Mouse (Mus musculus) olfactory bulb, adult 2 months (tissue): ENCODE measurements around the gene Hint3. TPM values are rescaled to one million over a fixed set of nuclear protein-coding genes. Genes with fewer than 3 reads are reported as not detected.

ENCODE experiments used
- H3K27ac ChIP-seq: fragments of 200-500 bp; 2 replicates; pipeline ENCODE4 v1.5.1; 2012; ENCODE audit warnings: low read depth, low read length; ENCODE audit not compliant: insufficient read depth
- H3K4me1 ChIP-seq: fragments of 200-500 bp; 2 replicates; pipeline ENCODE4 v1.6.1; 2012; ENCODE audit warnings: low read length; ENCODE audit not compliant: control insufficient read depth, insufficient read depth
- H3K4me3 ChIP-seq: fragments of 200-500 bp; 2 replicates; pipeline ENCODE4 v1.5.1; 2012; ENCODE audit warnings: mild to moderate bottlenecking, low read depth, low read length, moderate library complexity; ENCODE audit not compliant: insufficient read depth
- CTCF ChIP-seq: fragments of 200-500 bp; IDR thresholded peaks from 2 replicates; pipeline ENCODE4 v1.5.1; 2012; ENCODE audit warnings: low read depth, mild to moderate bottlenecking, low read length, moderate library complexity; ENCODE audit not compliant: insufficient read depth
- POLR2A ChIP-seq: fragments of 200-500 bp; IDR thresholded peaks from 2 replicates; pipeline ENCODE4 v1.6.1; 2012; ENCODE audit warnings: mild to moderate bottlenecking, low read depth, low read length, moderate library complexity; ENCODE audit not compliant: insufficient read depth
- WGBS: fragments of 180-500 bp; shearing (Covaris S2); methylation state at CpG from one replicate; pipeline ENCODE4 v1.1.7; 2018; 5-methylcytosine and 5-hydroxymethylcytosine counted together
- polyA plus RNA-seq: library from polyadenylated mRNA; stranded (reverse); fragments of >200 nt; gene quantifications from 2 replicates; pipeline ENCODE4 v1.2.4, GENCODE M21; 2012; ENCODE audit warnings: low replicate concordance; ENCODE audit not compliant: missing spikeins, insufficient read depth, insufficient read length

The Hint3 gene
- polyA plus RNA-seq, 1 experiment = not detected

- Histone ChIP-seq H3K4me1 (no peaks in the 10 kb centered on the region), H3K27ac (no peak overlapping the region), H3K4me3 (no peak overlapping the region)
- 74% methylated on average over 2 of the region's 2 CpGs for WGBS
- no peak for TF ChIP-seq CTCF
- TF ChIP-seq POLR2A = no peak
These were observed 21.3 kb downstream of the Hint3 start for GRCm38 (mm10) chr10:30608109-30608508.

DNA sequence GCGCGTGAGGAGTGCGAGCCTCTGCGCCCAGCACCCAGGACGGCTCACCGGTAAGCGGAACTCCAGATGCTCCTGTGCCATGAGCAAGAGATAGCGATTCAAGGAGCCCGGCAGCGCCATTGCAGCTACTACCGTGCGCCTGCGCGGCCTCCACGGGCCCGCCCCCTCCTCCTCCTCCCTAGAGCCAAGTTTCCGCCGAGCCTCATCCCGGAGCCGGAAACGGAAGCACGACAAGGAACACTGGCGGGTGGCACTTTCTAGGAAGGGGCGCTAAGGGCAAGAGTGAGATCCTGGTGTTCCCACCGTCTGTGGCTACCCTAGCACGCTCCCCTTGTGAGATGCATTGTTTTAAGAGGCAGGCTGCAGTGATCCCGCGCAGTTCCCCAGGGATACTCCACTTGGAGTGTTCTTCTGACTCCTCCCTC lies 28.9 kb downstream of the Hint3 start, which contains the start of gene Trmt11:
Gene Trmt11, minus strand, starts transcription at position 208 of the 425 bp plus-strand sequence.
- Histone ChIP-seq H3K27ac (peak within 1 kb of the TSS; percentile 76), H3K4me3 (peak within 1 kb of the TSS; percentile 73), H3K4me1 (peaks cover 2% of the 10 kb centered on the region; the same call in 1 of the 2 replicates)
- WGBS = 0% methylated on average over 28 of the region's 28 CpGs
- TF ChIP-seq POLR2A (peak; percentile 76), CTCF (no peak)

DNA sequence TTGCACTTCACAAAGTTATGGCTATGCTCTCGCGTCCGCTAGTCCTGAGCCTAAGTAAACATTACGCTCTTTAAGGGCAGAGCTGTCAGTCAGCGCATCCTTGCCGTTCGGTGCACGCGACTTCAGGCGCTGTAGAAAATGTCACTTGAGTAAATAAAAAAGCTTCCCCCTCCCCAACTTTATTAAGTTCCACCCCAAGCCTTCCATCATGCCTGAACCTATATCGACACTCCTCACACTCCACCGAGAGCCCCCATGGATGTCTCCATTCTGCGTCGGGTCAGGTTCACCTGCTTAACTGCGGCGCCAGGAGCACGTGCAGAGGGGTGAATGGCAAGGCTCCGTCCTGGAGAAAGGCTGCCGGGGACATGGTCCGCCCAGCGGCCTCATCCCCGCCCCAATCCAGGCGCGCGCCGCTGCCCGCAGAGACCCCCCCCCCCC lies 29.3 kb downstream of the Hint3 start:
- Histone ChIP-seq H3K4me1 (peaks cover 2% of the 10 kb centered on the region; the same call in 1 of the 2 replicates), H3K27ac (no peak overlapping the region), H3K4me3 (peak overlapping the region; percentile 73)
- under 1% methylated on average over 27 of the region's 27 CpGs for WGBS
- TF ChIP-seq POLR2A (no peak; the same call in 1 of the 2 replicates), CTCF (no peak)

GRCm38 (mm10) chr10:30587037-30587436 lies 42.4 kb downstream of the Hint3 start:
- no peak overlapping the region for H3K4me3 ChIP-seq
- no peaks in the 10 kb centered on the region for H3K4me1 ChIP-seq
- 37% methylated on average over 5 of the region's 5 CpGs for WGBS
- no peak overlapping the region for H3K27ac ChIP-seq
- TF ChIP-seq CTCF (no peak), POLR2A (no peak)

DNA sequence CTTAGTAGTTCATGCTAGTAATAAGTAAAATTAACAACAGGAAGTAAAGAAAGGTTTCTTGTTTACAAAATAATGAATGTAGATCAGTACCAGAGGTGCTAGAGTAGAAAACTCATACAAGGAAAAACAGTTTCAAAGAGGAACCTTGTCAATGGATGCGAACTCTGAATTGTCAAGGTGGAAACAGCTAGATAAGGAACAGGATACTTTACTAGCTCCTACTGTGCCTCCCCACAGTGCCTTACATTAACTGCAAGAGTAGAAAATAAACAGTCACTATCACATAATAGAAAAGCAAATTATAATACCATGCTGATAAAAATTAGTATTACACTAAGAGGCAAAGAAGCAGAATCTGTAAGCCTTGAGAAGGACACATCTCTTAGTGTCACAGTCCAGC lies 43.7 kb downstream of the Hint3 start:
- no peak overlapping the region for H3K27ac ChIP-seq
- H3K4me1 ChIP-seq = no peaks in the 10 kb centered on the region
- H3K4me3 ChIP-seq = no peak overlapping the region
- WGBS = 98% methylated on average over 1 of the region's 1 CpGs
- TF ChIP-seq CTCF (no peak), POLR2A (no peak)

GRCm38 (mm10) chr10:30577670-30578280 lies 51.7 kb downstream of the Hint3 start:
- TF ChIP-seq POLR2A (no peak), CTCF (no peak)
- 96% methylated on average over 5 of the region's 5 CpGs for WGBS
- no peak overlapping the region for H3K27ac ChIP-seq
- no peak overlapping the region for H3K4me3 ChIP-seq
- H3K4me1 ChIP-seq = no peaks in the 10 kb centered on the region

- H3K4me1 ChIP-seq = no peaks in the 10 kb centered on the region
- no peak overlapping the region for H3K27ac ChIP-seq
- H3K4me3 ChIP-seq = no peak overlapping the region
- no peak for TF ChIP-seq CTCF
- TF ChIP-seq POLR2A = no peak
These were observed 63.1 kb downstream of the Hint3 start for GRCm38 (mm10) chr10:30566364-30566763.

DNA sequence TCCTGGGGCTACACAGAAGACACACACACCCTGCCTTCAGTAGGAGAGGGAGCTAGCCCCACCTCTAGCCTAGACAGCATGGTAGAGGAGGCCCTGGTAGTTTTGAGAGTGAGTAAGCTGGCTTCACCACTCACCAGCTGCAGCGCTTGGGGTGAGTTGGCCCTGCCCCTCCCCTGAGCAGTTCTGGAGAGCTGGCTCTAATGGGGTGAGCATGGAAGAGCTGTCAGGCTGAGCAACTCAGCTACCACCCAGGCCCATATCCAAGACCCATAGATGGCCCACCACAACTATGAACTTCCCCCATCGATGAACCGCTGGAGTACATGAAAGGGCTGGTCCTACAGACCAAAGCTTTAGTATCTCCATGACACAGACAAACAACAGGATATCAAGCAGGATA lies 64.8 kb downstream of the Hint3 start:
- Histone ChIP-seq H3K27ac (no peak overlapping the region), H3K4me1 (no peaks in the 10 kb centered on the region), H3K4me3 (no peak overlapping the region)
- TF ChIP-seq POLR2A (no peak), CTCF (no peak)
- 95% methylated on average over 3 of the region's 3 CpGs for WGBS

Other genes starting within 250 kb of the Hint3 start
- not detected in 2 replicates for gene Trmt11, start 28.9 kb downstream of the Hint3 start, polyA plus RNA-seq
- gene Ncoa7, start 173.7 kb upstream of the Hint3 start, polyA plus RNA-seq = not detected in 2 replicates
- gene Hey2, start 213.2 kb upstream of the Hint3 start, polyA plus RNA-seq = not detected in 2 replicates